Mouse (Mus musculus): ENCODE measurements at regions not wholly inside any gene's neighbourhood (a gene's known extent, or its start where the extent isn't known, plus 50 kb on each side); places are given as distances from the start of the nearest gene placed in this dataset.
A peak's percentile ranks its signal among the peaks of the same experiment; 100 is the strongest.
"Not testable (repeated sequence)": the region's sequence is repeated elsewhere in the genome, so short reads cannot be mapped to it uniquely, and the experiment has no call there.

DNA sequence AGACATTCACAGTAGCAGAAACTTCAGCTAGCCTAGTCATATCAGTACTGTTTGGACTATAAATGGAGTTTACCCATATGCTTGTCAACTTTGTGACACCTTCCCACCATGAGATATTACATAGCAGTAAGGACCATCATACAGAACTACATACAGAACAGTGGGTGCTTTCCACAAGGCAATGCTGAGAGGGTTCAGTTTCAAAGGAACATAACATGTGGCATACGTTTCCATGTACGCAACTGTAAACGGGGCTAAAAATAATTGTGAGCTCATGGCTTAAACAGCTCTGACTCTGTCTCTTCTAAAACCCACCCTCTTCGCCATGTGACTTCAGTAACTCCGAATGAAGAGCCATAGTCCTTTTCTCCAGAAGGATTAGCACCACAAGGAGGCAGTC lies 109.0 kb upstream of the Rasgrp1 start:
- DNase-seq, result no peak

DNA sequence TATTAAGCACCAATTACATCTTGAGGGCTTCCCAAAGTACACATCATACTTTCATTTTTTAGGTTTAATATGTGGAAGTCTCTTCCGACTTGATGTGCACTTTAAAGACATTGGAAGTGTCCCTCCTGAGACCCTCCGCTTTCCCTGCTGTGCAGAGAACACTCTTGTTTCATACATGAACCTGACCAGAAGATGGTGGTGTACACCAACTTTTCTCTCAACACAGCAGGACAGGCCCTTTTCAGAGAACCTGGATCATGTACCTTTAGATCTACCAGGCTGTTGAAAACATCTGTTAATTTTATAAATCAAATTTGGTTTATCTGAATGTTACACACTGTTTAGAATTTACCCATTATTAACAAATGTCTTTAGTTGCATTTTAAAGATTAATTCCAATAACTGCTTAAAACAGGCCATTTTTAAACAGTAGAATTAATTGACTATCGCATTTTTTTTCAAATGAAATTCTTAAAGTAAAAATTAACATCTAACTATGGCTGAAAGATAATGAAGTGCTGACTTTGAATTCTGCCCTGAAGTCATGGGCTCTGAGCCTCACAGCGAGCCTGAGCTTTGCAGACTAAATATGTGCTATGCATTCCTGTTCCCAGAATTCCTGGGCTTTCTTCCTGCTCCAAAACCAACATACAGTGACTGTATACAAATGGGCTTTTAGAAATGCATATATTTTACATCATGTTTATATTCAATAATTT lies 112.4 kb upstream of the Rasgrp1 start:
- DNase-seq, result no peak

DNA sequence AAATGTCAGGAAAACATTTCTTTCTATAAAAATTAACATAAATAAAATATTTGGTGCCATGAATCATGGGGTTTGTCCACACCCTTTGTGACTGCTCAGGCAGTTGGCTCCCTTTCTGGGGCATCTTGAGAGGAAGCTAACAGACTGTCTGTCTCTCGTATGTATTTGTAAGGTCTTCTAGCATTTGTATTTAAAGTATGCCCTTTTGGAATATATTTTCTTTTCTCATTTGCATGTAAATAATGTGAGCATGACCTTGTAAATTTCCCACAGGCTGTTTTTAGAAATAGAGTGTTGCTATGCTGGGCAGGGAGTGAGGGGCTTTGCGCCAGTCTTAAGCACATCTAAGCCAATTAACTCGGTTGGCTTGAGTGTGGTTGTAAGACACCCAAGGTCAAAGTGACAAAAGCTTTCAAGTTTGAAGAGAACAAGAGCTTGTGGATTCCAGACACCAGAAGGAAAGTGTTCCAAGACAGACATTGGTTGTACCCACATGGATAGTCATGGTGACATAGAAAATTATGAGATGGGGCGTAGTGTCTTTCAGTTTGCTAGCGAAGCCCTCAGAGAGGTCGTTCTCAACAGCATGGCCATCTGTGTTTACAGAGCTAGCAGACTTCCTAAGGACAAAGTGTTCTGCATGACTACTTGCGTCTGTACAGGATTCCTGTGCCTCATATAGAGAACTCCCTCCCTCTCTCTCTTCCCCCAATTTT lies 113.1 kb upstream of the Rasgrp1 start:
- DNase-seq, result no peak

DNA sequence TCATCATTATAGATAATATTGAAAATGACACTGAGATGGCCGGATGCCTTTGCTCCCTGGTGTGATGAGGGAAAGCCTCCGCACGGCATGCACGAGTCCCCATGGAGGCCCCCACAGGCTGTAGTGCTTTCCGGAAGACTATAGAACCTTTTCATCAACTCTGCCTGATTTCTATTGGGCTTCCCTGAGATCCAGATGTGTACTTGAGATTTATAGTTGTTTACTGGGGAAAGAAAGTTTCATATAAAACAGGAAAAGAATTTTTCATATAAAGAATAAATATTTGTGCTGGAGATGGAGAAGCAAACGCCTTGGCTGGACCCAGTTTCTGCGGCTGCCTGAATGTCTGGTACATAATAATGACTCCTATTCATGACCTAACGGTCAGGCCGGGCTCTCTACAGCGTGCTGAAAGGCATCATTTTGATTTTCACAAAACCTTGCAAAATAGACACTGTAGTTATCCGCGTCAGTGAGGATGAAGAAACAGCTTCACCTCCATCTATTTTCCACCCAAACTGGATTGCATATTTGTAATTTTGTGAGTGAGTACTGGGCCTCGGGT lies 113.7 kb upstream of the Rasgrp1 start:
- DNase-seq, result no peak

DNA sequence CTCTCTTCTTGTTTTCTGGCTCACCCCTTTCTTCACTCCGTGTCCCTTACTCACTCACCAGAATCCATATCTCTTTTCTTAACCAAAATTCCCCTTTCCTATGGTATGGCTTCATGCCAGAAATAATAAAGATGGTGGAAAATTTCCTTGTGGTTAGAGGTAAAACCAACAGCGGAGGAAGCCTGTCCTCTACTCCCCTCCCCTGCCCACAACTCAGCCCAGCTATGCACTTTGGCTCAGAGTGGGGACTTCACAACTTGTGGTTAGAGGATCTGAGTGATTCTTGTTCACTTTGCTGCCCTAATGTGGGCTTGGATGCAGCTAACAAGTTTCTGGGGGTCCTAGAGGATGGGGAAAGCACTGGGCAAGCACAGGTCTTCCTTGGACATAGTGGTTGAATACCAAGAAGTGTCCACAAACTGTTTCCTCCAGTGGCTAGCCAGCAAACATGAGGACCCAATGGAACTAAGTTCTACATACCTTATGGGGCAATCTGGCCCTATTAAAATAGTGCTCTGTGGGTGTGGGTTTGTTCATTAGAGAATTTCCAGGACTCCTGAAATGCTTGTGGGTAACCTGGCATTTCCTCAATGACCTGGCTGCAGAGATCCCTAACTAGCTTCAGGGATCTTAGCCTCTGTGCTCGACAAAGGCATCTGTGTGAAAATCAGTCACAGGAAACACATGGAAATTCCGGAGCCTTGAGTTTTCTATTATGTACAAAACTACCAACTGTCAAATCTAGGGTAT lies 118.9 kb upstream of the Rasgrp1 start:
- DNase-seq, result no peak

DNA sequence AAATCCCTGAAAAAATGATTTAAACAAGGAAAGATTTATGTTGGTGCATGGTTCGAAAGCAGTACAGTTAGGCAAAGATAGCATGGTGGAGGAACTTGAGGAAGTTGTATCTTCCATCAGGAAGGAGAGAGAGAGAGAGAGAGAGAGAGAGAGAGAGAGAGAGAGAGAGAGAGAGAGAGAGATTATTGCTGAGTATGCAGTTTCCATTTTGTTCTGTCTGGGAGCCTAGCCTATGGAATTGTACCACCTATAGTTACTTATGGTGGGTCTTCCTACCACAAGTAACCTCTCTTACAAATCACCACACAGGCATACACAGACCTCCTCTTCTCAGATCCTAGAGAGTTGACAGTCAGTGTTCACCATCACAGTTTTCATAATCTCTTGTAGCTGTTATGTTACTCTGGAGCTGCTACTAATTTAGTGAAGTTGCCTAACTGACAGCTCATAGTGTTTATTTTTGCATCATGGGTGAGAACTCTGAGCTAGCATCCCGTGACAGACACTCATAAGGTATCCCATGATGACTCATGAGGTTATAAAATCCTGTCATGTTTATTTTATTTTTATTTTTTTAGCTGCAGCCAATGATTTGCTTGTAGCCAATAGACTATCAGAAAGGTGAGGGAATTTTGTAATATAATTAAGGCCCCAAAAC lies 132.2 kb upstream of the Rasgrp1 start:
- DNase-seq, result no peak

DNA sequence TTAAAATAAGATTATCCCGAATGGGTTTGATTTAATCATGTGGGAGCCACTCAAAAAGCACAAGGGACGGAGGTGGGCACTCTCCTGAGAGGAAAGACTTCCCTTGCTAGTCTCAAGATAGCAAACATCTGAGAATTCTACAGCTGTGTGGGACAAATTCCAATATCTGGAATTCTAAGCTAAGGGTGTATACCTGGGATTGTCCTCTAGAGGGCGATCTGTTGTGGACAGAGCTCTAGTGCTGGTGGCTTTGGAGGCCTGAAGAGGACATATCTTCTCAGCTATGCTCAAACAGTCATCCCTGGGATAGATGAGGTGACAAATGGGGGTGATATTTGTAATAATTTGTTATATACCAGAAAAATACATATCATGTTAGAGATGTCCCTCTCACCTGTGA lies 132.8 kb upstream of the Rasgrp1 start:
- no peak for DNase-seq

DNA sequence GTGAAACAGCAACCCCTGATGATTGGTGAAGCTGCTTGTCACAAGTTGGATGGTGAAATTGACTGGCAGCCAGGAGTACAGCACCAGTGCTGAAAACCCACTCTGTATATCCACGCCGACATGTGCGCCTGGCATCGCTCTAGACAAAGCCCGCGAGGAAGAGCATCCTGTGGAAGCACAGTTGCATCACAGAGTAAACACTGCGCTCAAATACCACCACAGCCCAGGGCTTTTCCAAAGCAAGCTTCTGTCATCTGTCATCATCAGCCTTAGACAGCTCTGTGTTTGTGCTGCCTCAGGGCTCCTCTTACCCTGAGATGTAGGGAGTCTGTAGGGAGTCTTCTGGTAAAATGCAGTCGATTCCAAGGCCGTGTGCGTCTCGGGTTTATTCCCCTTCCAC lies 134.7 kb upstream of the Rasgrp1 start:
- DNase-seq, result not testable (repeated sequence)

DNA sequence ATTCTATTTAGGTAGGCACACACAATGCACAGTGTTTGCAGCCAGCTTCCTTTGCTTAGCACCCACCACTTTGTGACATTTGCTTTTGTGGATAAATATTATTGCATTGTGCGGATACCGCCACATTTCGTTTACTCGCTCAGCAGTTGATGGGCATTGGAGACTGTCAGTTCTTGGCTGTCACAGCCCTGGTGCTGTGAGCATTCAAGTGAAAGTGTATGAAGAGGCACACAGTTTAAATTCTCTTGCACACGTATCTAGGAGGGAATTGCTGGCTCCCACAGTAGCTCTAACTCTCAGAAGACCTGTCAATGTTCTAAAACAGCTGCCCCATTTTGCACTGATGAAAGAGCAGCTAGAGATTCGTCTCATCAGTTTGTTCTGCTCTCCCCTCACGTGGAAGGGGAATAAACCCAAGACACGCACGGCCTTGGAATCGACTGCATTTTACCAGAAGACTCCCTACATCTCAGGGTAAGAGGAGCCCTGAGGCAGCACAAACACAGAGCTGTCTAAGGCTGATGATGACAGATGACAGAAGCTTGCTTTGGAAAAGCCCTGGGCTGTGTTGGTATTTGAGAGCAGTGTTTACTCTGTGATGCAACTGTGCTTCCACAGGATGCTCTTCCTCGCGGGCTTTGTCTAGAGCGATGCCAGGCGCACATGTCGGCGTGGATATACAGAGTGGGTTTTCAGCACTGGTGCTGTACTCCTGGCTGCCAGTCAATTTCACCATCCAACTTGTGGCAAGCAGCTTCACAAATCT lies 136.6 kb upstream of the Rasgrp1 start:
- DNase-seq, result not testable (repeated sequence)

DNA sequence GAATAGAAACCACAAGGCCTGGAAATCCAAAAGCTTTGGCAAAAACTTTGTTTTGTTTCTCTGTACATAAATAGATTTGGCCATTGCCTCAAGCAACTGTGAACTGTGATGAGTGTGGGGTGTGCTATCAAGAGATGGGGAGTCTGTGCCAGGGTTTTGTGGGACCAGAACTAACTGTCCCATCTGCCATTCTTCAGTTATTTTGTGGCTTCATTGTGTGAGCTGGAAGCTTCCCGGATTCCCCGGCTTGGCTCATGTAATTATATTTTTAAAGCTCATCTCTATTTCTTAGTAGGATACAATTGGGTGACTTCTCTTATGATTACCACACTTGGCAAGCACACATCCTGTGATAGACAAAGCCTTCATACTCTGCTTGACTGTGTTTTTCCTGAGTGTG lies 143.6 kb upstream of the Rasgrp1 start:
- no peak for DNase-seq

DNA sequence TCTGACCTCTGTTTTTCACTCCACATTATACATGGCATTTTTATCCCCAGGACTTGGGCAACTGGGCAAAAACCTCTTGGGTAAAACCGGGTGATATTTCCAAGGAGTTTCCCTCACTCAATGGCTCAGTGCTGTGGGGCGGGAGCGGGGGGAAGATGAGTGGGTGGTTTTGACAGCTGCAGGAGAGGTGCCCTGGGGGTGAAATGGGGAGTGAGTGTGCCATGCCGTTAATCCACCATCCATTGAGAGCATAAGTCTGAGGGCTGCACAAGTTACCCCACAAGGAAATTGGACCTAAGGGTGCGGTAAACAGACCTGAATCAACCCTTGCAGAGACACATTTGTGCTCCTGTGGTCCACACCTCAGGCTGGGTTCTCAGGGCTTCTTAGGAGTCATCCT lies 155.8 kb upstream of the Rasgrp1 start:
- no peak for DNase-seq

DNA sequence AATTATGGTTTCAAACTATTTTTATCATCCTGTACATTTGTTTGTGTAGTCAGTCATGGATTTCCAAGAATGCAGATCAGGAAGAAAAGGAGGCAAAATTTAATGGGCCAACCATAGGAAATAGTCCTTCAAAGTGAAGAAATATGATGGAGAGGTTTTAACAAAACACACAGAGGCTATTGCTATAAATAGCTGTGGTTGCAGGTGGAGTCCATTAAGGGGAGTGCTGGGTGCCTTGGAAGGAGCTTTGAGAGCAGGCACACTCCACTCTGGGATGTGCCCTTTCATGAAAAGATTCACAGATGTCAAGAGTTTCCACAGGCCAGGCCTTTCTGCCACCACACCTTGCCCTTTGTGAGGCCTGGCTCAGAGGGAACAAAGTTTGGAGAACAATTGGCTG lies 159.8 kb upstream of the Rasgrp1 start:
- DNase-seq, result no peak

DNA sequence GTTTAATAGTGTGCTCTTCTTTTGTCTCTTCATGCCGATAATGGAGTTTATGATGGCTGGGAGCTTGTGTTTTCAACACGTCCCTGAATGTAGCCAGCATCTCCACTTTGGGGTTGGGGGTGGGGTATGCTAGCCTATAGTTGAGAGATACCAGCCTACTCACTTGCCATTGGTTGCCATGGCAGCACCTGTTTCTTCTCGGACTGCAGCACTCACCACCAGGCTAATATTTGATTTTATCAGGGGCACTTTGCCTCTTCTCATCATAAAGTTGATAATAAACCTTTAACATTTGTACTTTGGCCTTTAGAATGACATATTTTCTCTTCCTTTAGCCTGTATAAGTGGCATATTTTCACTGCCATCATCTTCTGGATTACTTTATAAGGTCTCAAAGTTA lies 168.9 kb upstream of the Rasgrp1 start:
- DNase-seq, result no peak

DNA sequence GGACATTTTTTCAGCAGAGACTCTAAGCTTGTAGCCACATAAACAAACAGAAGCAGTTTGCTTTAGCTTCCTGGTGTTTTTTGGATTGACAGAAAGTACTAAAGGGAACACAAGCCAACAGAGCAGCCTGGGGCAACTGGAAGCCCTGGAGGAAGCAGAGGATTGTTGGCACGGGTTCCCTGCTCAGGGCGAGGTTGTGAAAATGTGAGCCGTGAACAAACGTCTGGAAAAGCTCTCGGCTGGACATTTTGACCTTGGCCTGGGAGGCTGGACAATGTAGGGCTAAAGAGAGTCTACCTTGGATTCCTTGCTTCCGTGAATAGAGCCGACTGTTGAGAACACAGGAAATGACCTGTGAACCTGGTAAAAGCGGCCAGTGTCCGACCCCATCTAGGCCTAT lies 169.8 kb upstream of the Rasgrp1 start:
- DNase-seq, result no peak

DNA sequence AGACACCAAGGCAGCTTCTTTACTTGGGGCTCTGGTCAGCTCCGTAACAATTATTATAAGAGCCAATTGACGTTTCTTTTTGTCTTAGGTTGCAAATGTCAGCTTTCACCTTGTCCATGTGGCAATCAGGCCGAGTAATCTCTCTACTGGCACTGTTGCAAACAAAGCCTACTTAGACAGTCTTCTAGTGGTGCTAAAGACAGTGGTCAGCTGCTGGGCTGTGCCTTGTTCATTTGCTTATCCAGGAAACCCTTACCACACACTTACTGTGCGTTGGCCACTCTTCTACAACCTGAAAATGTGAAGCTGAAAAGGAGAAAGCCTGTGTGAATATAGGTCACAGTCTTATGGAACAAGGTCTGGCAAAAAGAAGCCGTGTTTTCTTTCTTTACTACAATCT lies 181.6 kb upstream of the Rasgrp1 start:
- DNase-seq, result no peak

DNA sequence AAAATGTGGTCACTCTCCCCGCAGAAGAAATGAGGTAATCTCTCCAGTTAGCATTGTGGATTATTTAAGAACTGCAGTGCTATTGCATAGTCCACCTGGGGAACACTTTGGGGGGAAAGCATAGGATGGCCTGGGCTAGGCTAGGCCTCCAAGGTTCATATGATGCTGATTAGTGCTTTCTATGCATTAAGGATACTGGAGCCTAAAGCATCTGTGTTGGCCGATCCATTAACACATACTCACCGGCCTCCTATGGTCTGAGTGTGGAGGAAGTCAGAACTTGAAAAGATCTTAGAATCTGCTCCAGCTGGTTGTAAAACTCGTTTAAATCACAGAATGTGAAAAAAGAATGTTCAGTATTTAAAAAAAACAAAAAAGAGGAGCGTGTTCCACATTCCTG lies 196.1 kb upstream of the Rasgrp1 start:
- DNase-seq, result no peak

DNA sequence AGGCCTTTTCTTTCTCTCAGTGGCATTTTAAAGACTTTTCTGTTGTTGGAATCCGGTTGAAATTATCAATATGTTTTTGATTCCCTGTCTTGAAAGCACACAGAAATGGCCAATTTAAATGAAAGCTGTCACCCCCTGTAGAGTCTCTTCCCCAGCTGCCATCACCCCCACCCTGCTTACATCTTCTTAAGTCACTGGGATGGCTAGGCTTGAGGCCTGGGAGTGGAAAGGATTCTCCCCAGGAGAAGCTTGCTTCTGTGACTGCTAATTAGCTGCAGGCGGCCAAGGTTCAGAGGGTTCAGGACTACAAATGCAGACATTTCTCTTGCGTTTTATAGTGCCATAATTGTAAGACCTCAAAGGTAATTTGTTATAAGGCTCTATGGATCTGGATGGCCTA lies 196.5 kb upstream of the Rasgrp1 start:
- no peak for DNase-seq

DNA sequence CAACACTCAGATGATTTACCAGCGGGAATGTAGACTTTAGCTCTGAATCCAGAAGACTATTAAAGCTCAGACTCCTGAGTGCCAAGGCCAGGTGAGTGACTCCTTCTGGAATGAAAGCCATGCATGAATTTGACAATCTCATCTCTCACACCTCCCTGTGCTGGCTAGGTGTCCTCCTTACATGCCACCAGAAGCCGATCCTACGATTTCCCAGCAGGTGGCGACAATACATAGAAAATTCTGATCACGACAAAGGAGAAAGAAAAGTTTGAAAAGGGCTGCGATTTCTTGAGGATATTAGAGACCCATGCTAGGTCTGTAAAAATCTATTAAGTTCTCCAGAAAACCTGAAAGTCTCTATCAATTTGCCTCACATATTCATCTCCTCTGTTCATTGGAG lies 198.7 kb upstream of the Rasgrp1 start:
- DNase-seq, result peak; percentile 64

DNA sequence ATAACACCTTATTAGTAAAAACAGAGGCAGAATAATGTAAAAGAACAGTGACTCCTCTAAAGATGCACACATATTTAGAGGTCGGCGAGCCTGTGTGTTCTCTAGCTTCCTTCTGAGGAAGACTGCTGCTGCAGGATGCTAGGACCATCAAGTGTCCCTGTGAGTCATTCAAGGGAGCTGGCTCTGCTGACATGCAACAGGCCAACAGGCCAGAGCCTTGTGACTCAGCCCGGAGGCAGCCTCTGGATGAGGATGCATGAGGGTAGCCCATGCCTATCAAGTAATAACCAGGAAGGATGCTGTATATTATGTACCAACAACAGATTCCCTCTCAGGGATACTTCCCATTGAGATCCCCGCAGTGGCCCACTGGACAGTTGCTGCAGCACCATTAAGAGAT lies 199.5 kb upstream of the Rasgrp1 start:
- DNase-seq, result no peak

DNA sequence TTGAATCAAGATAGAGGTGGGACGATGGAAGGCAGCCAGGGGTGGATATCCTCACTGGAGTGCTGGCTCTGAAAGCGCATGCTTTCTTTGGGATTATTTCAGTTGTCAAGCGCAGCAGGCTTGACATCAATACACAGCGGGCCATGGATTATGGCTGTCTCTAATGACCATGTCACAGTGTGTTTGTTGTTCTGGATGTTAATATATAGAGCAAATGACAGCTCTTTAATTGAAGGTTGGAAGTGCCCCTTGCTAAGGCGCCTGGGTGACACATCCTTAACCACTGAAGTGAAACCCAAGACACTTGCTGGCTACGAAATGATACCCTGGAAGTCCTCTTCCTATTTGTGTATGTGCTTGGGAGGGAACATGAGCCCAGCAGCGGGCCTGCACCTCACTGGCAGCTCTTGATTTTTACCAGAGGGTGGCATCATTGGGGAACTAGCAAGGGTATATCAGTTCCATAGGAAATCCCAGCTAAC lies 200.5 kb upstream of the Rasgrp1 start:
- no peak for DNase-seq

DNA sequence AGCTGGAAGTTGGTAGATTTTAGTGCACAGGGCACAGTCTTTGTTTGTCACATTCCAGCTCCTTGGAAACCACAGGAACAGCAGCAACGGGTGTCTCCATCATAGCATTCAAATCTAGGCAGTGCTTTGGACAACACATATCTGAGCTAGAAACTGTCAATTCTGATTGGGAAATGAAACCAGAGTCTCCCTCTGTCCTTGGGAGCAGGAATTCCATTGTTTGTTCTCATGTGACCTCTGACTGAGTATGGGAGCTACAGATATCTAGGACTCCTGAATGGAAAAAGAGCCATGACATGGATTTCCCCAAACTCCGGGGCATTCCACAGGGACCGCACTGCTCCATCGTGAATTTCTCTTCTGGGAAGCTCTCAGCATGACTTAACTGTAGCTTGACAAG lies 205.5 kb upstream of the Rasgrp1 start:
- DNase-seq, result no peak

DNA sequence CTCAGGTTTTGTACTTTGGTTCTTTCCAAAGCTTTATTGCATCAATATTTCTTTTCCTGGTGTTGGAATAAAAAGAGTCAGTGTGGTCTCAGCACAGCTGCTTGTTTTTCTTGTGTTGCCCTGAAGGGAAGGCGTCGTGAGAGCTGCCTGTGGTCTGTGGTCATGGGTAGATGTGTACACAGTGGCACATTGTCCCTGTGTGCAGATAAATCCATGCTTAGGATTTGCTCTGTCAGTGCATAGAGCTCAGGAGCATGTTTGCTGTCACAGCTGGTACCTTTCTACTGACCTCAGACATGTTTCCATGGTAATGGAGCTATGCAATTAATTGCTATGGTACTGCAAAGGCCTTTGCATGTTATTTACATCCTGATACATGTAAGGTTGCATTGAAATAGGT lies 213.5 kb upstream of the Rasgrp1 start:
- DNase-seq, result no peak

All from thymus, postnatal 4 days (tissue).